Mouse (Mus musculus): ENCODE data around the gene Hist1h2ab. TPM values are rescaled to one million over a fixed set of nuclear protein-coding genes. Genes with fewer than 3 reads are reported as not detected.
"Not testable (repeated sequence)": the region's sequence is repeated elsewhere in the genome, so short reads cannot be mapped to it uniquely, and the experiment has no call there.

Gene Hist1h2ab
- polyA plus RNA-seq, 1 experiment from 2014 or later = 6.8 TPM

GRCm38 (mm10) chr13:23764324-23765171 lies 13.6 kb downstream of the Hist1h2ab start:
- peak overlapping the region; percentile 94 for H3K4me2 ChIP-seq (ENCODE audit: low read length)
- peak overlapping the region; percentile 82 for H3K27ac ChIP-seq (ENCODE audit: low read depth, low read length)
- H3K9me3 ChIP-seq (ENCODE audit: control insufficient read depth, low read length) = no peaks in the 10 kb centered on the region
- WGBS = 42% methylated on average over 11 of the region's 12 CpGs
- H3K4me3 ChIP-seq (ENCODE audit: low read length) = peak overlapping the region; percentile 68
- ATAC-seq = no peak
- no peaks in the 10 kb centered on the region for H3K27me3 ChIP-seq (replicated peaks; ENCODE audit: control insufficient read depth, insufficient read depth, low read length)
- peaks cover 15% of the 10 kb centered on the region for H3K4me1 ChIP-seq (ENCODE audit: control insufficient read depth, insufficient read depth, low read depth, low read length)
- peak overlapping the region; percentile 69 for H3K9ac ChIP-seq (ENCODE audit: low read depth, low read length)
- H3K36me3 ChIP-seq (ENCODE audit: control insufficient read depth, insufficient read depth, low read length) = no peaks in the 10 kb centered on the region

GRCm38 (mm10) chr13:23765172-23765513 lies 14.2 kb downstream of the Hist1h2ab start:
- Histone ChIP-seq H3K4me3 (ENCODE audit: low read length) (no peak overlapping the region), H3K36me3 (ENCODE audit: control insufficient read depth, insufficient read depth, low read length) (no peaks in the 10 kb centered on the region), H3K4me1 (ENCODE audit: control insufficient read depth, insufficient read depth, low read depth, low read length) (peaks cover 12% of the 10 kb centered on the region), H3K9me3 (ENCODE audit: control insufficient read depth, low read length) (no peaks in the 10 kb centered on the region), H3K27me3 (replicated peaks; ENCODE audit: control insufficient read depth, insufficient read depth, low read length) (no peaks in the 10 kb centered on the region), H3K4me2 (ENCODE audit: low read length) (no peak overlapping the region), H3K9ac (ENCODE audit: low read depth, low read length) (no peak overlapping the region), H3K27ac (ENCODE audit: low read depth, low read length) (no peak overlapping the region)
- 74% methylated on average over 1 of the region's 1 CpGs for WGBS
- no peak for ATAC-seq

GRCm38 (mm10) chr13:23766772-23767171 lies 15.8 kb downstream of the Hist1h2ab start:
- Histone ChIP-seq H3K9me3 (ENCODE audit: control insufficient read depth, low read length) (no peaks in the 10 kb centered on the region), H3K36me3 (ENCODE audit: control insufficient read depth, insufficient read depth, low read length) (no peaks in the 10 kb centered on the region)

GRCm38 (mm10) chr13:23768834-23769397 lies 18.0 kb downstream of the Hist1h2ab start:
- Histone ChIP-seq H3K27ac (ENCODE audit: low read depth, low read length) (no peak overlapping the region), H3K9me3 (ENCODE audit: control insufficient read depth, low read length) (no peaks in the 10 kb centered on the region), H3K4me2 (ENCODE audit: low read length) (no peak overlapping the region), H3K4me1 (ENCODE audit: control insufficient read depth, insufficient read depth, low read depth, low read length) (peaks cover 9% of the 10 kb centered on the region), H3K36me3 (ENCODE audit: control insufficient read depth, insufficient read depth, low read length) (no peaks in the 10 kb centered on the region), H3K4me3 (ENCODE audit: low read length) (no peak overlapping the region), H3K27me3 (replicated peaks; ENCODE audit: control insufficient read depth, insufficient read depth, low read length) (no peaks in the 10 kb centered on the region), H3K9ac (ENCODE audit: low read depth, low read length) (no peak overlapping the region)
- no peak for ATAC-seq
- WGBS = 56% methylated on average over 5 of the region's 5 CpGs

More at GRCm38 (mm10) chr13:23766772-23767171, 15.8 kb downstream of the Hist1h2ab start:
- Histone ChIP-seq H3K27ac (ENCODE audit: low read depth, low read length) (no peak overlapping the region), H3K27me3 (replicated peaks; ENCODE audit: control insufficient read depth, insufficient read depth, low read length) (no peaks in the 10 kb centered on the region), H3K4me3 (ENCODE audit: low read length) (no peak overlapping the region), H3K4me1 (ENCODE audit: control insufficient read depth, insufficient read depth, low read depth, low read length) (peaks cover 7% of the 10 kb centered on the region), H3K4me2 (ENCODE audit: low read length) (no peak overlapping the region), H3K9ac (ENCODE audit: low read depth, low read length) (no peak overlapping the region)
- no peak for ATAC-seq

- 90% methylated on average over 2 of the region's 2 CpGs for WGBS
- not testable (repeated sequence) for ATAC-seq; H3K4me3 ChIP-seq (ENCODE audit: low read length); H3K36me3 ChIP-seq (ENCODE audit: control insufficient read depth, insufficient read depth, low read length); H3K27ac ChIP-seq (ENCODE audit: low read depth, low read length); H3K4me1 ChIP-seq (ENCODE audit: control insufficient read depth, insufficient read depth, low read depth, low read length); H3K27me3 ChIP-seq (replicated peaks; ENCODE audit: control insufficient read depth, insufficient read depth, low read length); H3K4me2 ChIP-seq (ENCODE audit: low read length); H3K9ac ChIP-seq (ENCODE audit: low read depth, low read length); H3K9me3 ChIP-seq (ENCODE audit: control insufficient read depth, low read length)
Observed at GRCm38 (mm10) chr13:23769613-23770012, 18.7 kb downstream of the Hist1h2ab start, which contains the start of gene Trim38. TSS of gene Trim38 (plus strand) at chr13:23769913.

GRCm38 (mm10) chr13:23772561-23773313 lies 21.8 kb downstream of the Hist1h2ab start:
- Histone ChIP-seq H3K4me3 (ENCODE audit: low read length) (peak overlapping the region; percentile 17; the same call in 1 of the 2 replicates), H3K27me3 (replicated peaks; ENCODE audit: control insufficient read depth, insufficient read depth, low read length) (no peaks in the 10 kb centered on the region), H3K27ac (ENCODE audit: low read depth, low read length) (no peak overlapping the region), H3K4me1 (ENCODE audit: control insufficient read depth, insufficient read depth, low read depth, low read length) (peaks cover 3% of the 10 kb centered on the region; the same call in 1 of the 2 replicates), H3K4me2 (ENCODE audit: low read length) (peak overlapping the region; percentile 52), H3K9me3 (ENCODE audit: control insufficient read depth, low read length) (no peaks in the 10 kb centered on the region), H3K9ac (ENCODE audit: low read depth, low read length) (no peak overlapping the region), H3K36me3 (ENCODE audit: control insufficient read depth, insufficient read depth, low read length) (no peaks in the 10 kb centered on the region)
- WGBS = 25% methylated on average over 21 of the region's 21 CpGs
- ATAC-seq = peak; percentile 92

GRCm38 (mm10) chr13:23778339-23778738 lies 27.4 kb downstream of the Hist1h2ab start:
- Histone ChIP-seq H3K9me3 (ENCODE audit: control insufficient read depth, low read length) (no peaks in the 10 kb centered on the region), H3K36me3 (ENCODE audit: control insufficient read depth, insufficient read depth, low read length) (no peaks in the 10 kb centered on the region), H3K4me1 (ENCODE audit: control insufficient read depth, insufficient read depth, low read depth, low read length) (no peaks in the 10 kb centered on the region), H3K27me3 (replicated peaks; ENCODE audit: control insufficient read depth, insufficient read depth, low read length) (no peaks in the 10 kb centered on the region), H3K4me2 (ENCODE audit: low read length) (no peak overlapping the region), H3K27ac (ENCODE audit: low read depth, low read length) (no peak overlapping the region), H3K9ac (ENCODE audit: low read depth, low read length) (no peak overlapping the region), H3K4me3 (ENCODE audit: low read length) (no peak overlapping the region)
- 94% methylated on average over 7 of the region's 7 CpGs for WGBS
- no peak for ATAC-seq

- Histone ChIP-seq H3K4me3 (ENCODE audit: low read length) (no peak overlapping the region), H3K9me3 (ENCODE audit: control insufficient read depth, low read length) (no peaks in the 10 kb centered on the region), H3K36me3 (ENCODE audit: control insufficient read depth, insufficient read depth, low read length) (no peaks in the 10 kb centered on the region), H3K27me3 (replicated peaks; ENCODE audit: control insufficient read depth, insufficient read depth, low read length) (no peaks in the 10 kb centered on the region), H3K27ac (ENCODE audit: low read depth, low read length) (no peak overlapping the region), H3K4me1 (ENCODE audit: control insufficient read depth, insufficient read depth, low read depth, low read length) (no peaks in the 10 kb centered on the region), H3K4me2 (ENCODE audit: low read length) (no peak overlapping the region), H3K9ac (ENCODE audit: low read depth, low read length) (no peak overlapping the region)
- whole genome bisulfite sequencing = 93% methylated on average over 4 of the region's 4 CpGs
- ATAC-seq = no peak
Observed at GRCm38 (mm10) chr13:23779025-23779424, 28.1 kb downstream of the Hist1h2ab start.

GRCm38 (mm10) chr13:23792520-23792919 lies 41.6 kb downstream of the Hist1h2ab start:
- 44% methylated on average over 2 of the region's 2 CpGs for WGBS
- H3K9ac ChIP-seq (ENCODE audit: low read depth, low read length) = no peak overlapping the region
- H3K9me3 ChIP-seq (ENCODE audit: control insufficient read depth, low read length) = no peaks in the 10 kb centered on the region
- no peak overlapping the region for H3K4me3 ChIP-seq (ENCODE audit: low read length)
- H3K4me1 ChIP-seq (ENCODE audit: control insufficient read depth, insufficient read depth, low read depth, low read length) = no peaks in the 10 kb centered on the region
- no peaks in the 10 kb centered on the region for H3K36me3 ChIP-seq (ENCODE audit: control insufficient read depth, insufficient read depth, low read length)
- H3K27ac ChIP-seq (ENCODE audit: low read depth, low read length) = no peak overlapping the region
- peak; percentile 73; the same call in 1 of the 2 replicates for ATAC-seq
- no peak overlapping the region for H3K4me2 ChIP-seq (ENCODE audit: low read length)
- no peaks in the 10 kb centered on the region for H3K27me3 ChIP-seq (replicated peaks; ENCODE audit: control insufficient read depth, insufficient read depth, low read length)
